Mouse (Mus musculus): Measurements from ENCODE around the gene Zcchc14. TPM values are rescaled to one million over a fixed set of nuclear protein-coding genes. Genes with fewer than 3 reads are reported as not detected.
A peak's percentile ranks its signal among the peaks of the same experiment; 100 is the strongest.

Zcchc14 gene
- polyA plus RNA-seq, 1 experiment from 2014 or later, result 7.9 TPM

- peak overlapping the region; percentile 50 for H3K27ac ChIP-seq (ENCODE audit: low read length)
- peak; percentile 44 for ATAC-seq (replicated peaks; ENCODE audit: extremely low read depth, insufficient read depth, low FRiP score)
- no peaks in the 10 kb centered on the region for H3K9me3 ChIP-seq (replicated peaks; ENCODE audit: control insufficient read depth, low read length)
- WGBS, result 2% methylated on average over 44 of the region's 44 CpGs
- H3K4me2 ChIP-seq (ENCODE audit: low read depth, low read length), result peak overlapping the region; percentile 94
- H3K36me3 ChIP-seq (ENCODE audit: control insufficient read depth, insufficient read depth), result no peaks in the 10 kb centered on the region
- H3K4me3 ChIP-seq (ENCODE audit: low read length), result peak overlapping the region; percentile 93
- peak overlapping the region; percentile 94 for H3K9ac ChIP-seq (ENCODE audit: low read length)
- no peaks in the 10 kb centered on the region for H3K27me3 ChIP-seq (ENCODE audit: control insufficient read depth, insufficient read depth, low read length)
- peaks cover 20% of the 10 kb centered on the region for H3K4me1 ChIP-seq (ENCODE audit: control insufficient read depth, insufficient read depth, low read length)
These were observed 74.7 kb downstream of the Zcchc14 start for GRCm38 (mm10) chr8:121577751-121578675.

DNA sequence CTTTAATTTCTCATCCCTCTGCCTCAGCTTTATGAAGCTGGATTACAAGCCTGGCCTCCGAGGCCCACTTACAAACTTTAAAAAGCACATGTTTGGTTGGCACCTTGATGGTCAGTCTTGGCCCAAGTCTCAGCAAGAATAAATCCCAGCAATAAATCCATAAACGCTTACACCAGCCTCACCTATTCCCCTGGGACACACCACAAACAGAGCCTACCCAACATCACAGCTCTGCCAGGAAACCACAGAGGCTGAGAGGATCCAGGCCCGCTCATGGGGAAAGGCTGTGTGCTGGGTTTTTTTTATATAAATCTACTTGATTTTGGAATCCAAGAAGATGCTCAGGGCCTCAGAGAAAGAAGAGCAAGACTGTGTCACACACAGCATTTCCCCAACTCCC lies 77.0 kb downstream of the Zcchc14 start:
- WGBS, result 80% methylated on average over 3 of the region's 3 CpGs
- Histone ChIP-seq H3K36me3 (ENCODE audit: control insufficient read depth, insufficient read depth) (no peaks in the 10 kb centered on the region), H3K4me2 (ENCODE audit: low read depth, low read length) (no peak overlapping the region), H3K27ac (ENCODE audit: low read length) (no peak overlapping the region), H3K27me3 (ENCODE audit: control insufficient read depth, insufficient read depth, low read length) (no peaks in the 10 kb centered on the region), H3K4me3 (ENCODE audit: low read length) (no peak overlapping the region), H3K4me1 (ENCODE audit: control insufficient read depth, insufficient read depth, low read length) (peaks cover 20% of the 10 kb centered on the region), H3K9me3 (replicated peaks; ENCODE audit: control insufficient read depth, low read length) (no peaks in the 10 kb centered on the region), H3K9ac (ENCODE audit: low read length) (no peak overlapping the region)
- ATAC-seq (replicated peaks; ENCODE audit: extremely low read depth, insufficient read depth, low FRiP score), result no peak

DNA sequence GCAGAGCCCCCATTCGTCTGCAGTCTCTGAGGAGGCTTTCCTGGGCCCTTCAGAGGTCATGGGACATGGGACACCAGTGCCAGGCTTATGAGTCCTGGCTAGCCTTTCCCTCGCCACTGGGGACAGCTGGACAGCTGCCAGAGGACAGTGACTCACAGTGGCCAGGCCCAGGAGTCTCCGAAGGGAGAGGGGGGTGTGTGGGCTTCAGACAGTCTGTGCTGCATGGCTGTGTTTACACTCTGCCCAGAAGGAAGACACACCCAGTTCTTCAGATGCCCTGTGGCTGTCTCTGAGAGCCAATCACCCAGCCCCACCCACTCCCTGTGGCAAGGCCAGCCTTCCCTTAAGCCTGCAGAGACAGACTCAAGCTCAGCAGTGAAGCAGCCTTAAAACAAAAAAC lies 79.4 kb downstream of the Zcchc14 start:
- peaks cover 20% of the 10 kb centered on the region for H3K4me1 ChIP-seq (ENCODE audit: control insufficient read depth, insufficient read depth, low read length)
- H3K4me3 ChIP-seq (ENCODE audit: low read length), result no peak overlapping the region
- ATAC-seq (replicated peaks; ENCODE audit: extremely low read depth, insufficient read depth, low FRiP score), result peak; percentile 45; the same call in 1 of the 2 replicates
- no peak overlapping the region for H3K27ac ChIP-seq (ENCODE audit: low read length)
- H3K9me3 ChIP-seq (replicated peaks; ENCODE audit: control insufficient read depth, low read length), result no peaks in the 10 kb centered on the region
- no peaks in the 10 kb centered on the region for H3K36me3 ChIP-seq (ENCODE audit: control insufficient read depth, insufficient read depth)
- no peak overlapping the region for H3K4me2 ChIP-seq (ENCODE audit: low read depth, low read length)
- no peak overlapping the region for H3K9ac ChIP-seq (ENCODE audit: low read length)
- no peaks in the 10 kb centered on the region for H3K27me3 ChIP-seq (ENCODE audit: control insufficient read depth, insufficient read depth, low read length)
- WGBS, result 19% methylated on average over 3 of the region's 3 CpGs

GRCm38 (mm10) chr8:121572121-121572520 lies 80.6 kb downstream of the Zcchc14 start:
- Histone ChIP-seq H3K27ac (ENCODE audit: low read length) (no peak overlapping the region), H3K4me2 (ENCODE audit: low read depth, low read length) (no peak overlapping the region), H3K27me3 (ENCODE audit: control insufficient read depth, insufficient read depth, low read length) (no peaks in the 10 kb centered on the region), H3K9me3 (replicated peaks; ENCODE audit: control insufficient read depth, low read length) (no peaks in the 10 kb centered on the region), H3K9ac (ENCODE audit: low read length) (no peak overlapping the region), H3K4me1 (ENCODE audit: control insufficient read depth, insufficient read depth, low read length) (peaks cover 12% of the 10 kb centered on the region), H3K4me3 (ENCODE audit: low read length) (no peak overlapping the region), H3K36me3 (ENCODE audit: control insufficient read depth, insufficient read depth) (no peaks in the 10 kb centered on the region)
- 80% methylated on average over 7 of the region's 7 CpGs for WGBS
- no peak for ATAC-seq (replicated peaks; ENCODE audit: extremely low read depth, insufficient read depth, low FRiP score)

- Histone ChIP-seq H3K4me2 (ENCODE audit: low read depth, low read length) (peak overlapping the region; percentile 39), H3K27me3 (ENCODE audit: control insufficient read depth, insufficient read depth, low read length) (no peaks in the 10 kb centered on the region), H3K9me3 (replicated peaks; ENCODE audit: control insufficient read depth, low read length) (no peaks in the 10 kb centered on the region), H3K9ac (ENCODE audit: low read length) (no peak overlapping the region), H3K27ac (ENCODE audit: low read length) (no peak overlapping the region), H3K36me3 (ENCODE audit: control insufficient read depth, insufficient read depth) (no peaks in the 10 kb centered on the region), H3K4me3 (ENCODE audit: low read length) (peak overlapping the region; percentile 13), H3K4me1 (ENCODE audit: control insufficient read depth, insufficient read depth, low read length) (peaks cover 7% of the 10 kb centered on the region)
- no peak for ATAC-seq (replicated peaks; ENCODE audit: extremely low read depth, insufficient read depth, low FRiP score)
- WGBS, result 68% methylated on average over 17 of the region's 17 CpGs
These were observed 81.9 kb downstream of the Zcchc14 start for GRCm38 (mm10) chr8:121570801-121571200.

- Histone ChIP-seq H3K9me3 (replicated peaks; ENCODE audit: control insufficient read depth, low read length) (no peaks in the 10 kb centered on the region), H3K4me3 (ENCODE audit: low read length) (peak overlapping the region; percentile 13), H3K4me1 (ENCODE audit: control insufficient read depth, insufficient read depth, low read length) (peaks cover 7% of the 10 kb centered on the region), H3K9ac (ENCODE audit: low read length) (no peak overlapping the region), H3K36me3 (ENCODE audit: control insufficient read depth, insufficient read depth) (no peaks in the 10 kb centered on the region), H3K27me3 (ENCODE audit: control insufficient read depth, insufficient read depth, low read length) (no peaks in the 10 kb centered on the region), H3K4me2 (ENCODE audit: low read depth, low read length) (peak overlapping the region; percentile 39), H3K27ac (ENCODE audit: low read length) (no peak overlapping the region)
- ATAC-seq (replicated peaks; ENCODE audit: extremely low read depth, insufficient read depth, low FRiP score), result no peak
- WGBS, result 66% methylated on average over 21 of the region's 21 CpGs
These were observed 82.4 kb downstream of the Zcchc14 start for GRCm38 (mm10) chr8:121570335-121570734.

DNA sequence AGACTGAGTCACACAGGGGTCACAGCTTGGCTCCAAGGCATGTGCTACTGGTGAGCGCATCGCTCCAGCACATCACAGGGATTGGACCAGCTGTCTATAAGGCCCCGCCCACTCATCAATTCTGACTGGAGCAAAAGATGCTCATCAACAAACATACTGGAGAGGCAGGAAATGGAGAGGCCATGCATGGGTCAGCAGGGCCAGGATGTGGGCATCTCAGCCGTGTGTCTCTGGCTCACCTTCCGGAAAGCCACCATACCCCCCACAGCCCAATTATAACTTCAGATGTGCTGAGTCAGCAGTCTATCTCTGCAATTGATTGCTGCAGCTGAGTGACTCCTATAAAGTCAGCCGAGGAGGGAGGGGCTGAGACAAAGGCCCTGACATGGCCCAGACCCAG lies 84.4 kb downstream of the Zcchc14 start:
- Histone ChIP-seq H3K9ac (ENCODE audit: low read length) (no peak overlapping the region), H3K36me3 (ENCODE audit: control insufficient read depth, insufficient read depth) (no peaks in the 10 kb centered on the region), H3K4me1 (ENCODE audit: control insufficient read depth, insufficient read depth, low read length) (peaks cover 6% of the 10 kb centered on the region), H3K4me3 (ENCODE audit: low read length) (no peak overlapping the region), H3K9me3 (replicated peaks; ENCODE audit: control insufficient read depth, low read length) (no peaks in the 10 kb centered on the region), H3K27ac (ENCODE audit: low read length) (no peak overlapping the region), H3K27me3 (ENCODE audit: control insufficient read depth, insufficient read depth, low read length) (no peaks in the 10 kb centered on the region), H3K4me2 (ENCODE audit: low read depth, low read length) (no peak overlapping the region)
- no peak for ATAC-seq (replicated peaks; ENCODE audit: extremely low read depth, insufficient read depth, low FRiP score)
- WGBS, result 72% methylated on average over 6 of the region's 6 CpGs

DNA sequence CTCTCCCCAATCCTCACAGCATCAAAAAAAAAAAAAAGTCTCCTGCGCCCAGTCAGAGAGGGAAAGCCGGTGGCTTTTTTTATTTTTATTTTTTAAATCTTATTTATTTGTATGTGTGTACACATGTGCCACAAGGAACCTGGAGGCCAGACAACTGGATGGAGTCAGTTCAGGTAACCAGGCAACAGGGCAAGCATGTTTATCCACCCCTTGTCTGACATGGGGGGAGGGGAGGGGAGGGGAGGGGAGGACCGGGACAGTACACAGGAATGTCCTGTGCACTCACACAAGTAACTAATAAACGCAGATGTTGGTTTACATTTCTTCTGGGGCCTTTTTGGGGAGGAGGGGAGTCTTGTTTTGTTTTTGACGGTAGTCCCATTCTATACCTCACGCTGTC lies 89.0 kb downstream of the Zcchc14 start:
- ATAC-seq (replicated peaks; ENCODE audit: extremely low read depth, insufficient read depth, low FRiP score), result no peak
- H3K27ac ChIP-seq (ENCODE audit: low read length), result peak overlapping the region; percentile 52
- H3K4me1 ChIP-seq (ENCODE audit: control insufficient read depth, insufficient read depth, low read length), result peaks cover 11% of the 10 kb centered on the region
- no peak overlapping the region for H3K9ac ChIP-seq (ENCODE audit: low read length)
- H3K36me3 ChIP-seq (ENCODE audit: control insufficient read depth, insufficient read depth), result peaks cover 2% of the 10 kb centered on the region; the same call in 1 of the 2 replicates
- no peaks in the 10 kb centered on the region for H3K9me3 ChIP-seq (replicated peaks; ENCODE audit: control insufficient read depth, low read length)
- WGBS, result 75% methylated on average over 6 of the region's 6 CpGs
- no peaks in the 10 kb centered on the region for H3K27me3 ChIP-seq (ENCODE audit: control insufficient read depth, insufficient read depth, low read length)
- H3K4me2 ChIP-seq (ENCODE audit: low read depth, low read length), result no peak overlapping the region
- no peak overlapping the region for H3K4me3 ChIP-seq (ENCODE audit: low read length)

GRCm38 (mm10) chr8:121562941-121563351 lies 89.8 kb downstream of the Zcchc14 start:
- WGBS, result 42% methylated on average over 9 of the region's 9 CpGs

More at GRCm38 (mm10) chr8:121562941-121563351, 89.8 kb downstream of the Zcchc14 start:
- peak; percentile 86 for ATAC-seq (replicated peaks; ENCODE audit: extremely low read depth, insufficient read depth, low FRiP score)
- Histone ChIP-seq H3K4me3 (ENCODE audit: low read length) (no peak overlapping the region), H3K4me2 (ENCODE audit: low read depth, low read length) (peak overlapping the region; percentile 20; the same call in 1 of the 2 replicates), H3K27me3 (ENCODE audit: control insufficient read depth, insufficient read depth, low read length) (no peaks in the 10 kb centered on the region), H3K9me3 (replicated peaks; ENCODE audit: control insufficient read depth, low read length) (no peaks in the 10 kb centered on the region), H3K36me3 (ENCODE audit: control insufficient read depth, insufficient read depth) (peaks cover 6% of the 10 kb centered on the region; the same call in 1 of the 2 replicates), H3K27ac (ENCODE audit: low read length) (peak overlapping the region; percentile 52), H3K9ac (ENCODE audit: low read length) (peak overlapping the region; percentile 30), H3K4me1 (ENCODE audit: control insufficient read depth, insufficient read depth, low read length) (peaks cover 11% of the 10 kb centered on the region)

Measured in heart, embryonic 16.5 days (tissue).